Mouse (Mus musculus): ENCODE data around the gene Camkk2. TPM values are rescaled to one million over a fixed set of nuclear protein-coding genes. Genes with fewer than 3 reads are reported as not detected.

The Camkk2 gene
- polyA plus RNA-seq, 1 experiment from 2014 or later: 43.1 TPM

- peak overlapping the region; percentile 90 for H3K4me3 ChIP-seq
- ATAC-seq (ENCODE audit: insufficient number of reproducible peaks, insufficient read depth, low FRiP score, low TSS enrichment): peak; percentile 57
- no peaks in the 10 kb centered on the region for H3K9me3 ChIP-seq
- no peaks in the 10 kb centered on the region for H3K36me3 ChIP-seq
- peak overlapping the region; percentile 94 for H3K4me2 ChIP-seq (replicated peaks)
- H3K27me3 ChIP-seq: no peaks in the 10 kb centered on the region
- WGBS: 1% methylated on average over 55 of the region's 55 CpGs
- H3K9ac ChIP-seq: peak overlapping the region; percentile 91
- peaks cover 6% of the 10 kb centered on the region; the same call in 1 of the 2 replicates for H3K4me1 ChIP-seq
- 0 out of 2 replicates have a peak overlapping the region, but pooled peaks have one; percentile 74 for H3K27ac ChIP-seq
Measured at GRCm38 (mm10) chr5:122778231-122779226, 680 bp downstream of the Camkk2 start.

GRCm38 (mm10) chr5:122777322-122777721 is 1.9 kb downstream of the Camkk2 start:
- H3K4me2 ChIP-seq (replicated peaks): no peak overlapping the region
- no peak overlapping the region for H3K9ac ChIP-seq
- peaks cover 6% of the 10 kb centered on the region; the same call in 1 of the 2 replicates for H3K4me1 ChIP-seq
- H3K9me3 ChIP-seq: no peaks in the 10 kb centered on the region
- no peaks in the 10 kb centered on the region for H3K36me3 ChIP-seq
- H3K27ac ChIP-seq: no peak overlapping the region
- 56% methylated on average over 2 of the region's 2 CpGs for WGBS
- H3K4me3 ChIP-seq: no peak overlapping the region
- ATAC-seq (ENCODE audit: insufficient number of reproducible peaks, insufficient read depth, low FRiP score, low TSS enrichment): no peak
- H3K27me3 ChIP-seq: no peaks in the 10 kb centered on the region

GRCm38 (mm10) chr5:122775646-122776286 is 3.4 kb downstream of the Camkk2 start:
- H3K27me3 ChIP-seq: no peaks in the 10 kb centered on the region
- H3K4me2 ChIP-seq (replicated peaks): no peak overlapping the region
- H3K4me1 ChIP-seq: peaks cover 10% of the 10 kb centered on the region
- H3K27ac ChIP-seq: no peak overlapping the region
- WGBS: 80% methylated on average over 14 of the region's 14 CpGs
- no peak overlapping the region for H3K9ac ChIP-seq
- ATAC-seq (ENCODE audit: insufficient number of reproducible peaks, insufficient read depth, low FRiP score, low TSS enrichment): no peak
- no peaks in the 10 kb centered on the region for H3K9me3 ChIP-seq
- H3K36me3 ChIP-seq: no peaks in the 10 kb centered on the region
- H3K4me3 ChIP-seq: no peak overlapping the region

GRCm38 (mm10) chr5:122774743-122775611 is 4.2 kb downstream of the Camkk2 start:
- 81% methylated on average over 28 of the region's 28 CpGs for WGBS
- H3K27ac ChIP-seq: no peak overlapping the region
- H3K4me3 ChIP-seq: no peak overlapping the region
- H3K4me2 ChIP-seq (replicated peaks): no peak overlapping the region
- H3K9me3 ChIP-seq: no peaks in the 10 kb centered on the region
- H3K9ac ChIP-seq: no peak overlapping the region
- ATAC-seq (ENCODE audit: insufficient number of reproducible peaks, insufficient read depth, low FRiP score, low TSS enrichment): no peak
- no peaks in the 10 kb centered on the region for H3K27me3 ChIP-seq
- H3K36me3 ChIP-seq: no peaks in the 10 kb centered on the region
- H3K4me1 ChIP-seq: peaks cover 16% of the 10 kb centered on the region

GRCm38 (mm10) chr5:122773756-122774155 is 5.5 kb downstream of the Camkk2 start:
- H3K4me3 ChIP-seq: no peak overlapping the region
- no peak overlapping the region for H3K27ac ChIP-seq
- H3K9ac ChIP-seq: no peak overlapping the region
- ATAC-seq (ENCODE audit: insufficient number of reproducible peaks, insufficient read depth, low FRiP score, low TSS enrichment): no peak
- 81% methylated on average over 11 of the region's 11 CpGs for WGBS
- H3K36me3 ChIP-seq: 0 out of 2 replicates have a peak, but pooled peaks cover 6% of the 10 kb centered on the region
- no peaks in the 10 kb centered on the region for H3K9me3 ChIP-seq
- no peak overlapping the region for H3K4me2 ChIP-seq (replicated peaks)
- H3K4me1 ChIP-seq: peaks cover 16% of the 10 kb centered on the region
- H3K27me3 ChIP-seq: no peaks in the 10 kb centered on the region

- H3K4me1 ChIP-seq: peaks cover 10% of the 10 kb centered on the region
- H3K4me2 ChIP-seq (replicated peaks): no peak overlapping the region
- no peak overlapping the region for H3K9ac ChIP-seq
- H3K9me3 ChIP-seq: no peaks in the 10 kb centered on the region
- 0 out of 2 replicates have a peak, but pooled peaks cover 13% of the 10 kb centered on the region for H3K36me3 ChIP-seq
- ATAC-seq (ENCODE audit: insufficient number of reproducible peaks, insufficient read depth, low FRiP score, low TSS enrichment): no peak
- WGBS: 89% methylated on average over 9 of the region's 9 CpGs
- no peak overlapping the region for H3K4me3 ChIP-seq
- no peaks in the 10 kb centered on the region for H3K27me3 ChIP-seq
- H3K27ac ChIP-seq: no peak overlapping the region
Measured at GRCm38 (mm10) chr5:122771428-122771827, 7.8 kb downstream of the Camkk2 start.

GRCm38 (mm10) chr5:122770806-122771261 is 8.4 kb downstream of the Camkk2 start:
- no peak for ATAC-seq (ENCODE audit: insufficient number of reproducible peaks, insufficient read depth, low FRiP score, low TSS enrichment)
- Histone ChIP-seq H3K4me2 (replicated peaks) (no peak overlapping the region), H3K27ac (peak overlapping the region; percentile 67; the same call in 1 of the 2 replicates), H3K4me1 (peaks cover 10% of the 10 kb centered on the region), H3K36me3 (0 out of 2 replicates have a peak, but pooled peaks cover 13% of the 10 kb centered on the region), H3K4me3 (no peak overlapping the region), H3K9me3 (no peaks in the 10 kb centered on the region), H3K9ac (no peak overlapping the region), H3K27me3 (no peaks in the 10 kb centered on the region)
- WGBS: 67% methylated on average over 10 of the region's 10 CpGs

- ATAC-seq (ENCODE audit: insufficient number of reproducible peaks, insufficient read depth, low FRiP score, low TSS enrichment): no peak
- 51% methylated on average over 7 of the region's 7 CpGs for WGBS
- H3K4me2 ChIP-seq (replicated peaks): no peak overlapping the region
- H3K36me3 ChIP-seq: 0 out of 2 replicates have a peak, but pooled peaks cover 13% of the 10 kb centered on the region
- H3K27ac ChIP-seq: peak overlapping the region; percentile 67
- H3K9me3 ChIP-seq: no peaks in the 10 kb centered on the region
- no peaks in the 10 kb centered on the region for H3K27me3 ChIP-seq
- H3K4me1 ChIP-seq: peaks cover 10% of the 10 kb centered on the region
- 0 out of 2 replicates have a peak overlapping the region, but pooled peaks have one; percentile 1 for H3K9ac ChIP-seq
- no peak overlapping the region for H3K4me3 ChIP-seq
Measured at GRCm38 (mm10) chr5:122770304-122770703, 8.9 kb downstream of the Camkk2 start.

- Histone ChIP-seq H3K27me3 (no peaks in the 10 kb centered on the region), H3K9ac (no peak overlapping the region), H3K4me1 (peaks cover 10% of the 10 kb centered on the region), H3K4me3 (no peak overlapping the region), H3K4me2 (replicated peaks) (no peak overlapping the region), H3K27ac (no peak overlapping the region), H3K9me3 (no peaks in the 10 kb centered on the region), H3K36me3 (0 out of 2 replicates have a peak, but pooled peaks cover 13% of the 10 kb centered on the region)
- ATAC-seq (ENCODE audit: insufficient number of reproducible peaks, insufficient read depth, low FRiP score, low TSS enrichment): no peak
- WGBS: 87% methylated on average over 15 of the region's 15 CpGs
Measured at GRCm38 (mm10) chr5:122769101-122769568, 10.1 kb downstream of the Camkk2 start.

- Histone ChIP-seq H3K9ac (no peak overlapping the region), H3K4me1 (peaks cover 15% of the 10 kb centered on the region), H3K27ac (no peak overlapping the region), H3K27me3 (no peaks in the 10 kb centered on the region), H3K4me3 (no peak overlapping the region), H3K36me3 (0 out of 2 replicates have a peak, but pooled peaks cover 19% of the 10 kb centered on the region), H3K9me3 (no peaks in the 10 kb centered on the region), H3K4me2 (replicated peaks) (no peak overlapping the region)
- WGBS: 93% methylated on average over 11 of the region's 11 CpGs
- no peak for ATAC-seq (ENCODE audit: insufficient number of reproducible peaks, insufficient read depth, low FRiP score, low TSS enrichment)
Measured at GRCm38 (mm10) chr5:122767283-122767682, 11.9 kb downstream of the Camkk2 start.
